Mouse (Mus musculus): ENCODE results near the gene Frrs1l.

Frrs1l gene

DNA sequence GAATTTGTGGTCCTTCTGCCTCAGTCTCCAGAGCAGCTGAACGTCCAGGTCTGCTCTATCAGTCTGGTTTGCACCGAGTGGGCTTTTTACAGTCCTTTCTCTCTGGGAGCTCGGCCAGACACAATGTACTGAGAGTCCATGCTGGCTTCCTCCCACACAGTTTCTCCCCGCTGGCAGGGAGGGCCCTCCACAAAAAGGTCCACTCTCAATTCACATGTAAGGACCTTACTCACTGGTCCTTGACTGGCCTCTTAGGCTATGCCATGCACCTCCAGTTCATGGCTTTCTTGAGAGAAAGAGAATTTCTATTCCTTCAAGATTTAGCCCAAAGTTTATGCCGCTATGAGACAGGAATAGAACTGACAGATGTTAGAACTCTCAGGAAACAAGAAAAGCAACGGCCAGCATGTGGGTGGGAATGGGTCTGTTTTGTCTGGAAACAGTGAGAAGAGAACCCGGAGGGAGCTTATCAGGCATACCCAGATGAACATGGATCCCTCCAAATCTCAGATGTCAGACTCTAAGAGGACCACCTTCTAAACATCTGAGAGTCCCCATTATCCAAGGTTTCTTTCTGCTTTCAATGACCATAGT lies 24.5 kb downstream of the Frrs1l start:
- DNase-seq (ENCODE audit: low read depth, low spot score), result no peak

DNA sequence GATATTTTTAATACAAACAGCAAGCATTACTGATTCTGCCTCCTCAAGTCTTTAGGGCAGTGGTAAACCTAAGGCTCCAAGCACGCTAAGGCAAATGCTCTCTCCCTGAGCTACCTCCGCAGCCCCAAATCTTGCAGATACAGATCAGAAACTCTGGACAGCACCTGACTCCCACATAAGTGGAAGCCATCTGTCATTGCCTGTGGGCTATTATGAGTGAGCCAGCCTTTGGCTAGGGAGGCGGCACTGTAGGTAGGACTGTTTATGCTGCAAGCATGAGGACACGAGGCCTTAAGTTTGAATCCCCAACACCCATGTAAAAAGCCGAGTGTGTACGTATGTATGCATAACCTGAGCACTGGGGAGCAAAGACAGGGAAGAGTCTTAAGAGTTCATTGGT lies 26.5 kb downstream of the Frrs1l start:
- no peak for DNase-seq (ENCODE audit: low read depth, low spot score)

- no peak for DNase-seq (ENCODE audit: low read depth, low spot score)
Observed at GRCm38 (mm10) chr4:56961320-56961925, 28.8 kb downstream of the Frrs1l start.

- DNase-seq (ENCODE audit: low read depth, low spot score), result no peak
Observed at GRCm38 (mm10) chr4:56957518-56957917, 32.7 kb downstream of the Frrs1l start.

DNA sequence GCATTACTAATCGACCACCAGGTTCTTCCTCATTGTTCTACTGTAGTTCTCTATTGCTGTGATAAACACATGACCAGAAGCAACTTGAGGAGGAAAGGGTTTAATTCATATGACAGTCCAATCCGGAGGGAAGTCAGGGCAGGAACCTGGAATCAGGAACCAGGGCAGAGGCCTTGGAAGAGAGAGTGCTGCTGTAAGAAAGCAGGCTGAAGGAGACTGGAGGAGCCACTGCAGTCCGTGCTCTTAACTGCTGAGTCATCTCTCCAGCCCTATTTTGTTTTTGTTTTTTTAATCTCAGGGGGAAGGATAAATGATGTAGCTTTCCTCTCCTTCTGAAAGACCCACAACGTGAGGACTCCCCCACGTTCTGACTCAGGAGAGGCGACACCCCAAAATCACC lies 37.0 kb downstream of the Frrs1l start:
- no peak for DNase-seq (ENCODE audit: low read depth, low spot score)

- no peak for DNase-seq (ENCODE audit: low read depth, low spot score)
Observed at GRCm38 (mm10) chr4:56951701-56952100, 38.5 kb downstream of the Frrs1l start.

DNA sequence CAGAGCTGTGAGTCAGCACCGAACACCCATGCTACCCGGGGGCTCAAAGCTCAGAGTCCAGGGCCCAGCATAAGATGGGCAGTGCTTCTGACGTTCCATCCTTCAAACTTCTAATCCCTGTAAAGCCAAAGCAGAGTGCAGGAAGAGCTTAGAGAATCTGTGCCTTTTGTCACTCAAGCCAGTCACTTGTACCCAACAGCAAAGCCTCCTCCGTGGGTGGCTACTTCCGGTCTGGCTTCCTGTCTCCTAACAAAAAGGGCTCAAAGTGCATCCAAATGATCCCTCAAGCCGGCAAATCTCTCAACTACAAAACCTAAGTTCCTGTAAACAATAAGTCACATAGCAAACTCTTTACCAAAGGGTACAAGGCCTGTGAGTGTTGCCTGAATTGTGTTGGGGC lies 40.7 kb downstream of the Frrs1l start:
- DNase-seq (ENCODE audit: low read depth, low spot score), result no peak

- DNase-seq (ENCODE audit: low read depth, low spot score), result peak; percentile 82
Observed at GRCm38 (mm10) chr4:56946641-56947640, 43.2 kb downstream of the Frrs1l start, which contains the start of gene Tmem245. Gene Tmem245 (minus strand): TSS chr4:56947437.

DNA sequence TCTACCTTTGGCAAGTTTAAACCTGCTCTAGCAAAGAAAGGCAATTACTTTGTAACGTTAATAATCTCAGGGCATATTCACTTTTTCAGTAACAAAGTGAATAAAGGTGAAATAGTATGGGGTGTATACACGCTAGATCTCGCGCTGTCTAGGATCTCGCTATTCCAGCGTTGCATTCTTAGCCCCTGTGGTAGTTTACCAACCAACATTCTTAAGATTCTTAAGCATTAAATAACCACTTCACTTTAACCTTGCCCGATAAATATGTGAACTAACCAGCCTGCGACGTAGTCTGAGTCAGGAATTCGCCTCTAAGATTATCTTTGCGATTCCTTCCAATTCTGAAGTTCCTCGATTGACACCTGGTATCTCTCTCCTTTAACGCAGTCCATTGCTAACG lies 44.0 kb downstream of the Frrs1l start:
- DNase-seq (ENCODE audit: low read depth, low spot score), result no peak

DNA sequence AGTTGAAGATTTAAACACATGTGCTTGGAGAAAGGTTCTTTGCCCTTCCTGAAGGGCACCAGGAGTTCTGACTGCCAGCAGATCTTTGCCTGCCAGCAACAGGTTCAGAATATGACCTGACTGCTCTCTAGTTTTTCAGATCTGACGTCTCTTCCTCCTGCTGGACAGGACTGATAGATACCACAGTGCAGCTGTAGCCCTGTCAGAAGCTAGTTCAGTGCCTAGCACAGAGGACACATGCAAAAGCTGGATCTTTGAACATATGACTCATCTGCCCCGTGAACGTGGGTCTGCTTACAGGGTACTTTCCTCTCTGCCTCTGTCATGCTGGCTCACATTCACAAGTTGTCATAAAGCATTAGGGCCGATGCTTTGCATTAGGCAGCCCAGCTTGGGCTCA lies 45.9 kb downstream of the Frrs1l start:
- DNase-seq (ENCODE audit: low read depth, low spot score), result no peak

DNA sequence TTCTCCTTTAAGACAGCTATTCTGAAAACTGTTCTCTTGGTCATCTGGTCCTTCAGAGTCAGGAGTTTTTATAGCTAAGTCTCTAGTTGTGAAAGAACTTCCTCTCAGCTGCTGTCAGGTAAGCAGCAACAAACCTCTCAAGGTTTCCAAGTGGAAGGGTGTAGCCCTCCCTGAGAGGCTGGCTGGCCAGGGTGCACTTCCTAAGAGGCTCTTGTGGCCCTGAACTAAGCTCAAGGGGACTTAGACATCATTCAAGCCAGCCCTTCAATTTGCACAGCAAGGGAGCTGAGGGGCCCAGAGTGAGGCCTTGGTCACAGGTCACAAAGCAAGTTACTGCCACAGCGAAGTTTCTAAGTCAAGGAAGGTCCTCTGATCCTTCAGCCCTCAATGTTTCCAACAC lies 46.9 kb downstream of the Frrs1l start:
- DNase-seq (ENCODE audit: low read depth, low spot score), result no peak

DNA sequence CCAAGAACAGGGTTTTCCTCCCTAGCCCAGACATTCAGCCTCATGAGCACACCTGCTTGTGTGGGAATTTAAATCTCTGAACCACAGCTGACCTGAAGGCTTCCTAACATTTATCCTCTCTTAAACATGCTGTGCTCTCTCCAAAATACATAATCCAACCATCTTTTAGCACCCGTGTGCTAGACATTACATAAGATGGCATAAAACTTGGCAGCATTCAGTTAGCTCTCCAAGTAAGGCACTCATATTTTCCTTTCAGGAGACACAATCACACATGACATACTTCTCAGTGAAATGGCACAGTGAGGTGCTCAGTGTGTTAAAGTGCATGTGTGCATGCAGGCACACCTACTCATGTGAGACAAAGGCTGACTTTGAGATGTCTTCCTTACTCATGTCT lies 47.6 kb downstream of the Frrs1l start:
- DNase-seq (ENCODE audit: low read depth, low spot score), result no peak

DNA sequence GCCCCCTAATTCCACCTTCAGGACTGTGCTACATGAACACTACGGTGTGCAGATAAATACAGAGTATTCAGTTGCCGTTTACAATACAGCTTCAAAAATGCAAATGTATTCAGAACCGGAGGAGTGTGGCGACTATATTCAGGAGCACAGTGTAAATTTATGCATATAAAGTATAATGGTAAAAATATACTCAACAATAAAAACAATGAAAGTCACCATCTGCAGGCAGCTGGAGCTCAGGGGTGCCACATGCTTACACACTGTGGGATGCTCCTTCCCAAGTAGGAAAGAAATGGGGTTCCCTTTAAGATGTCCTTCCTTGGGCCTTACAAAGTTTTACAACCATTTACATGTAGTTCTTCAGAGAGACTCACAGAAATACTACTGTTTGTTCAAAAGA lies 48.7 kb downstream of the Frrs1l start:
- no peak for DNase-seq (ENCODE audit: low read depth, low spot score)

GRCm38 (mm10) chr4:56937136-56937535 lies 53.1 kb downstream of the Frrs1l start:
- no peak for DNase-seq (ENCODE audit: low read depth, low spot score)

DNA sequence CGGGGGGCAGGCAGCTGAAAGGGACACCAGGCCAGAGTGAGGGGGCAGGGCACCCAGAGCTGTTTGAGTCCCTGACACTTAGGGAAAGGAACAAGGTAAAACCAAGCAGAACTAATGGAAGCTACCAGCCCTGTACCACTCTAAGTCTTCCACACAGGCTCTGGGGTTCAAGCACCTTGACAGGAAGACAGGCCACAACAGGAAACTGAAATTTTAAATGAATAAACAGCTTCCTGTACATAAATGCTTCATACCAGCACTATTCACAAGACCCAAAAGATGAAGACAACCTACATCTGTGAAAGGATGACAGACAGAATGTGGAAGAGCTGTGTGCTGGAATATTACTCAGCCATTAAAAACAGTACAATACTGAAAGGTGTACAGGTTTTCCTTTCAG lies 54.9 kb downstream of the Frrs1l start:
- no peak for DNase-seq (ENCODE audit: low read depth, low spot score)

DNA sequence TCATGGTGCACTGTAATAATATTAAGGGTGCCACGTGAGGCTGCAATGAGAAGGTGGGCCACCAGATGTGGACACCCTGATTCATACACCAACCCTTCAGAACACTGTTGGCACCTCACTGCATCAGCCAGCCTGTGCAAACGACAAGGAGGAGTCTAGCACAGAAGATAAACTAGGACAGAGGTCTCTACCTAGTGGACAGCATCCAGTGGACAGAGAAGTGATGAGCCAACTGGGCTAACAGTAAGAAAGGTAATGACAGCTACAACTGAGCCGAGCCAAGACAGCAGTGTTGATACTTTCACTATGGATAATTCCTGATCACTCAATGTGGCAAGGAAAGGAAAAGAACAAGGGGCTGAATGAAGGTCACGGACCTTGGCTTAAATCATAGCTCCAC lies 57.0 kb downstream of the Frrs1l start:
- DNase-seq (ENCODE audit: low read depth, low spot score), result no peak

DNA sequence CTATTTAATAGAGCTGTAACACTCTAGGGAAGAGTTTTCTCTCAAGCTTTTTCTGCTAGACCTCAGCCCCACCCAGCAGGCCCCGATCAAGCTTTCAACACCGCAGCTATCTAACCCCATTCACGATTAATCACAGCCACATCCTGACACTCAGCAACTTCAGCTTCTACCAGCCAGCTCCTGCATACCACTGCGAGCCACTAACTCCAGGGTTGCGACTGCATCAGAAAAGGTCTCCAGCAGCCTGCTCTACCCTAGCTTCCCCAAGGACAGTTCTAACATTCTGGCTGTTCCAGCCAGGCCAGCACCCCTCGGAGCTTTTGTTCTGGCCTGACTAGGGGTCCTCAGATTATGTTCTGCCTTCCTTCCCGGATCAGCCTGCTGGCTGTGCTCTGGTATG lies 58.1 kb downstream of the Frrs1l start:
- DNase-seq (ENCODE audit: low read depth, low spot score), result no peak

DNA sequence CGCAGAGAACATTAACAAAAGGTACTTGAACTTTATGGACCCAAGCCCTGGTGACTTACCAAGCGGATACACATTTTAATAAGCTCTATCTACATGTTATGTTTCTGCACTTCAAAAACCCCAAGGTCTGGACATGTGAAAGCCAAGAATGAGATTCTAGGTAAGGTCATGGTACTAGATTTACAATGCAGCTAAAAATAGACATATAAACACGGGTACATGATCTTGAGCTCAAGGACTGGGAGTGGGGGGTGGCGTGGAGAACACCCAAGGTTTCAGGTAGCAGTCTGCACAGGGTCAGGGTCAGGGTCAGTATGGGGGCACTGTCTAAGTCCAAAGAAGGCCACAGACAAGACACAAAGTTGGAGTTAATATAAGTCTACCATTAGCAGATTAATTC lies 59.9 kb downstream of the Frrs1l start:
- no peak for DNase-seq (ENCODE audit: low read depth, low spot score)

GRCm38 (mm10) chr4:56926971-56927370 lies 63.2 kb downstream of the Frrs1l start:
- no peak for DNase-seq (ENCODE audit: low read depth, low spot score)

GRCm38 (mm10) chr4:56922229-56922628 lies 68.0 kb downstream of the Frrs1l start:
- DNase-seq (ENCODE audit: low read depth, low spot score), result no peak

DNA sequence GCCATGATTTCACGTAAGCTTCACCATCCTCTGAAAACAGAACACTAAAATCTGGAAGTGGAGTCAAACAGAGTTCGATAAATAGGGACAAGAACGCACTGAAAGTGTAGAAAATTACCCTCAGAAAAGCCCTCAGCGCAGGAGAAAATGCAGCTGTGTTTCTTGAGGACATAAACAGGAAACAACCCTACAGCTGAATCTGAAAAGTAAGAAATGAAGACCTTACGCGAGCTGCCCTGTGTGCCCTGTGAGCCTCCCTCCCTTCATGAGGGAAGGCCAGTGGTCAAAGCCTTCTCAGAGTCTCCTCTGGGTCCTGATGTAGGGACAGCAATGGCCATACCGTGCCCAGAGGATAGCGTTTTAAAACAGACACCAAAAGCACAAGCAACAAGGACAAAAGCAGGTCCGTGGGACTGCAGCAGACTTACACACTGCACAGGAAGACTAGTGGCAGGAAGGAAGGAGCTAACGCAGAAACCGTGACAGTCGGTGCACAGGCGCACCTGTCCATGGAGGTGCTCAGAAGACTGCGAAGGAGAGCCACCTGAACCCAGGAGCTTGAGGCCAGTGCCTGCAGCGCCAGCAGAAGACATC lies 74.4 kb downstream of the Frrs1l start:
- DNase-seq (ENCODE audit: low read depth, low spot score), result no peak

DNA sequence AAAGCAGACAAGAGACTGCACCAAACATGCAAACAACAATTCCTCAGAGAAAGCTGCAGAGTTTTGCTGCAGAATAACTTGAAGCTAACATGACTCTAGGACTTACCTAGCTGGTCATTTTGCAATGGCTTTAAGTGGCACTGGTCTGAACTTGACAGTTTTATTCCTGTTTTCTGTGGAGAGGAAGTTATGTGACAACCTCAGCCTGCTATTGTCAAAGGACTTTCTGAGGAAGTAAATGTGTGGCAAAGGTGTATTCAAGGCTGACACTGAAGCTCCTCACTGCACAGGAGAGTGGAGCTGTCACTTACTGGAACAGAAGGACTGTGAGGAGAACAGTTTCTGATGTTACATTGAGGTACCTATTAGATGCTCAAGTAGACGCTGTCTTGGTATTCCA lies 75.4 kb downstream of the Frrs1l start:
- no peak for DNase-seq (ENCODE audit: low read depth, low spot score)
